Mouse (Mus musculus): ENCODE data around the gene Ube2z.
A peak's percentile ranks its signal among the peaks of the same experiment; 100 is the strongest.
"Not testable (repeated sequence)": the region's sequence is repeated elsewhere in the genome, so short reads cannot be mapped to it uniquely, and the experiment has no call there.

The Ube2z gene

GRCm38 (mm10) chr11:96065215-96065911 is at the start of gene Ube2z:
Ube2z (minus strand) TSS chr11:96065388.
- peak; percentile 94 to 97 for DNase-seq (ENCODE audit: low spot score in 2 of 2)

- no peak for DNase-seq (ENCODE audit: low spot score in 2 of 2)
Measured at GRCm38 (mm10) chr11:96114077-96114476, 48.9 kb upstream of the Ube2z start.

- no peak for DNase-seq (ENCODE audit: low spot score in 2 of 2)
Measured at GRCm38 (mm10) chr11:96111751-96112150, 46.6 kb upstream of the Ube2z start, which contains the start of gene Calcoco2. Calcoco2 (minus strand) TSS chr11:96111964.

- not testable (repeated sequence) for DNase-seq (ENCODE audit: low spot score in 2 of 2)
Measured at GRCm38 (mm10) chr11:96110950-96111349, 45.8 kb upstream of the Ube2z start.

- DNase-seq (ENCODE audit: low spot score in 2 of 2): no peak
Measured at GRCm38 (mm10) chr11:96108376-96108775, 43.2 kb upstream of the Ube2z start.

GRCm38 (mm10) chr11:96093361-96093760 is 28.2 kb upstream of the Ube2z start:
- DNase-seq (ENCODE audit: low spot score in 2 of 2): no peak

GRCm38 (mm10) chr11:96092674-96093291 is 27.6 kb upstream of the Ube2z start:
- DNase-seq (ENCODE audit: low spot score in 2 of 2): no peak

- DNase-seq (ENCODE audit: low spot score in 2 of 2): no peak
Measured at GRCm38 (mm10) chr11:96091073-96091472, 25.9 kb upstream of the Ube2z start.

GRCm38 (mm10) chr11:96087981-96088380 is 22.8 kb upstream of the Ube2z start:
- no peak for DNase-seq (ENCODE audit: low spot score in 2 of 2)

- no peak for DNase-seq (ENCODE audit: low spot score in 2 of 2)
Measured at GRCm38 (mm10) chr11:96082682-96083081, 17.5 kb upstream of the Ube2z start.

GRCm38 (mm10) chr11:96080736-96081135 is 15.5 kb upstream of the Ube2z start:
- DNase-seq (ENCODE audit: low spot score in 2 of 2): no peak

GRCm38 (mm10) chr11:96076221-96077105 is 11.3 kb upstream of the Ube2z start:
- no peak for DNase-seq (ENCODE audit: low spot score in 2 of 2)

- DNase-seq (ENCODE audit: low spot score in 2 of 2): peak; percentile 98 to 100
Measured at GRCm38 (mm10) chr11:96075509-96076220, 10.5 kb upstream of the Ube2z start, which contains the start of gene Atp5g1. Atp5g1 (minus strand) TSS chr11:96075670.

- peak in 1 of 2 experiments; percentile 17 for DNase-seq (ENCODE audit: low spot score in 2 of 2)
Measured at GRCm38 (mm10) chr11:96075177-96075508, 10.0 kb upstream of the Ube2z start.

GRCm38 (mm10) chr11:96074351-96075176 is 9.4 kb upstream of the Ube2z start:
- no peak for DNase-seq (ENCODE audit: low spot score in 2 of 2)

- DNase-seq (ENCODE audit: low spot score in 2 of 2): no peak
Measured at GRCm38 (mm10) chr11:96073295-96073993, 8.3 kb upstream of the Ube2z start.

- no peak for DNase-seq (ENCODE audit: low spot score in 2 of 2)
Measured at GRCm38 (mm10) chr11:96071013-96071412, 5.8 kb upstream of the Ube2z start.

- no peak for DNase-seq (ENCODE audit: low spot score in 2 of 2)
Measured at GRCm38 (mm10) chr11:96070353-96070752, 5.2 kb upstream of the Ube2z start.

GRCm38 (mm10) chr11:96068231-96068630 is 3.0 kb upstream of the Ube2z start:
- DNase-seq (ENCODE audit: low spot score in 2 of 2): no peak

All from frontal cortex, postnatal 10 days (tissue).